Mouse (Mus musculus) induced T-regulatory cell, adult 2 months (primary cell): ENCODE data around the gene Serpinb3b.
"Not testable (repeated sequence)": the region's sequence is repeated elsewhere in the genome, so short reads cannot be mapped to it uniquely, and the experiment has no call there.

Source experiments
- DNase-seq: peaks from one replicate; pipeline ENCODE4 v3.0.0-alpha.2; 2012; ENCODE audit warnings: low read depth

Serpinb3b gene

DNA sequence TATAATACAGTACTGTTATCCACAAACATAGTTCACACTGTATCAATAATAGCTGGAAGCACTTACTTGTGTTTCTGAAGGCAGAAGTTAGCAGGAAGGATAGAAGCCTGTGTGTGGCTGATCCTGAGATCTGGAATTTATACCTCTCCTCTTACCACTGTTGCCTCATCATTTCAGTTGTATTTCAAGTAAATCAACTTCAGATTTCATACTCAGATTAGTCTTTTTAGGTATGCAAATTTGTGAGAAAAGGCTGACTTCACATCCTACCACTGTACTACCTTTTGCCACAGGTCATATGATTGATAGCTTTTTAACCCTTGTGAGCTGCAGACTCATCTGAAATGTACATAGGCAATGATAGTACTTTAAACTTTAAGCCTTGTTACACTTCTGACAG lies at the start of gene Serpinb3b, which contains the start of gene Serpinb3c:
Gene Serpinb3b, minus strand, starts transcription at position 101 of the 400 bp plus-strand sequence.
Gene Serpinb3c, minus strand, starts transcription at position 111 of the 400 bp plus-strand sequence.
- not testable (repeated sequence) for DNase-seq

- DNase-seq, result not testable (repeated sequence)
Measured at GRCm38 (mm10) chr1:107243170-107243569, 35.0 kb downstream of the Serpinb3b start.

- DNase-seq, result not testable (repeated sequence)
Measured at GRCm38 (mm10) chr1:107217276-107217675, 60.9 kb downstream of the Serpinb3b start.

DNA sequence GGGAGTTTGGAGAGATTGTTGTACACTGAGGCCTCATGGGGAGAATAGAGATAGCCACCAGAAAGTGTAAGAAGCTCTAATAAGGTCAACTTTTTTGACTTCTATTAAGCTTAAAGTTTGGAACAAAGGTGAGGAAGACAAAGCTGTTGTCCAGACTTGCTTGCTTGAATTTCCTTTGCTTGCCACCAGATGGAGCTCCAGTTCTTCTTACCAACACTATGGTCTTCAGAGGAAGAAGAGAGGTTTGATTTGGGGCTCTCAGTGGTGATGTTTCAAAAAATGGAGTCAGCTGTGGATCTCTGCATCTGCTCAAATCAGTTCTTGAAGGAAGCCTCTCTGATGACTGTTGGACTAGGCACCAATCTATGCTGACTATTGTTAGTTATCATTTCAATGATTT lies 150.7 kb downstream of the Serpinb3b start:
- not testable (repeated sequence) for DNase-seq
